Mouse (Mus musculus): ENCODE results near the gene Magea6. TPM values are rescaled to one million over a fixed set of nuclear protein-coding genes. Genes with fewer than 3 reads are reported as not detected.
"Not testable (repeated sequence)": the region's sequence is repeated elsewhere in the genome, so short reads cannot be mapped to it uniquely, and the experiment has no call there.

The Magea6 gene
- polyA plus RNA-seq (2012; rRNA removed) = not detected in 2 replicates
- polyA plus RNA-seq (2014; fragmentation: Nextera tagmentation; extraction: Ambion mirVana) = not detected in 2 replicates

DNA sequence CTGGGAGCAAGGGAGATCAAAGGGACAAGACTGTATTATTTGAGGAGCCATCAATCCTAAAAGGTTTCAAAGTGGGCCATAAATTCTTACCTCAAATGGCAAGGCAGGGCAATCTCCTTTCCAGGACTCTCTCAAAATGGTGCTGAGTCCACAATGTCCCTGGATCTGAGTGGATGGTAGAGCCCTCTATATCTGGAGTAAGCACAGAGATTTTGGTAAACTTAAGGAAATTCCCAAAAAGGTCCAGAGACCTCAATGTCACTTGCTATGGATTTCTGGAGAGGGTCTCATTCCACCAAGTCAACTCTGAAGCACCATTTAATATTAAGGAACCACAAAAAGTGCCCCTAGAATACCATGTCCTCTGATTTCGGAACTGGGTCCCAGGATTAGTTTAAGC is at the start of gene Magea6:
TSS of gene Magea6 (minus strand) at position 101 of the 400 bp plus-strand sequence.
- not testable (repeated sequence) for H3K27me3 ChIP-seq (ENCODE audit: control insufficient read depth, insufficient read depth, low read length); DNase-seq (ENCODE audit: low spot score); ATAC-seq (ENCODE audit: low FRiP score, low read depth); H3K36me3 ChIP-seq (ENCODE audit: control insufficient read depth, insufficient read depth, low read length); H3K9ac ChIP-seq (ENCODE audit: low read depth, low read length, severe bottlenecking); H3K27ac ChIP-seq (replicated peaks; ENCODE audit: low read depth, low read length); H3K9me3 ChIP-seq (ENCODE audit: control insufficient read depth, low read length); H3K4me1 ChIP-seq (ENCODE audit: control insufficient read depth, insufficient read depth, low read length); H3K4me3 ChIP-seq (replicated peaks; ENCODE audit: low read length); H3K4me2 ChIP-seq (replicated peaks; ENCODE audit: low read depth, low read length, severe bottlenecking)
- 42% methylated on average over 1 of the region's 1 CpGs for WGBS

DNA sequence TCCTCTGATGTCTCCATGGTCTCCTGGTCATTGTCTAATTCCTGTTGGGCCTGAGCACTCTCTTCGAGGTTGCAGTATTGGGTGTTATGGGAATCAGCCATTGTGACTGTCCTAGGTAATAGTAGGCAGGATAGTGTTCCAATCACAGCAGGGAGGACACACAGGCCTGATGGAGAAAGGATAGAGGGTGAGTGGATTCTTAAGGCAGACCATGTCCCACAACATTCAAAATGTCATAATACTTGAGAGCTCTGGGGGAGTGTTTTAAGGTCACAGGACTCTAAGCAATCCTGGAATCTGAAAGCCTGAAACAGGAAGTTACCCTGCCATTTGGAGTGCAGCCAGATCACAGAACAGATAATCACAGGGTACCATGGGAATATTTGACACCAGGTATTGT is 13.6 kb upstream of the Magea6 start, which contains the start of gene Magea3:
TSS of gene Magea3 (minus strand) at position 101 of the 400 bp plus-strand sequence.
- not testable (repeated sequence) for H3K4me2 ChIP-seq (replicated peaks; ENCODE audit: low read depth, low read length, severe bottlenecking); H3K4me1 ChIP-seq (ENCODE audit: control insufficient read depth, insufficient read depth, low read length); DNase-seq (ENCODE audit: low spot score); H3K36me3 ChIP-seq (ENCODE audit: control insufficient read depth, insufficient read depth, low read length); H3K27ac ChIP-seq (replicated peaks; ENCODE audit: low read depth, low read length); ATAC-seq (ENCODE audit: low FRiP score, low read depth); H3K4me3 ChIP-seq (replicated peaks; ENCODE audit: low read length); H3K9ac ChIP-seq (ENCODE audit: low read depth, low read length, severe bottlenecking); H3K9me3 ChIP-seq (ENCODE audit: control insufficient read depth, low read length); H3K27me3 ChIP-seq (ENCODE audit: control insufficient read depth, insufficient read depth, low read length)
- WGBS = 56% methylated on average over 1 of the region's 1 CpGs

DNA sequence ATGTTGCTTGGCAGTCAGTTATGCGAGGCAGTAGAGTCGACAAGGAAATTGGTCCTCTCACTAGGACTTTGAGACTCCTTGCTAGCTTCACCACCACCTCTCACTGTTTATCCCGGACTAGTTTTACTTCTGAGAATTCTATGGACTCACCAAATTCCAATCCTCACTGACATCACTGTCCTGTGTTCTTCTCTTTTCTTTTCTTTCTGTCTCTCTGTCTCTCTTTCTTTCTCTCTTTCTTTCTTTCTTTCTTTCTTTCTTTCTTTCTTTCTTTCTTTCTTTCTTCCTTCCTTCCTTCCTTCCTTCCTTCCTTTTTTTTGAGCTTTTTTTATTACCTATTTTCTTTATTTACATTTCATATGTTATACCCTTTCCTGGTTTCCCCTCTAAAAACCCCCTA is 45.6 kb downstream of the Magea6 start, which contains the start of gene Cldn34b1:
TSS of gene Cldn34b1 (minus strand) at position 101 of the 400 bp plus-strand sequence.
- not testable (repeated sequence) for H3K27ac ChIP-seq (replicated peaks; ENCODE audit: low read depth, low read length); H3K4me1 ChIP-seq (ENCODE audit: control insufficient read depth, insufficient read depth, low read length); DNase-seq (ENCODE audit: low spot score); H3K4me2 ChIP-seq (replicated peaks; ENCODE audit: low read depth, low read length, severe bottlenecking); H3K4me3 ChIP-seq (replicated peaks; ENCODE audit: low read length); H3K9ac ChIP-seq (ENCODE audit: low read depth, low read length, severe bottlenecking); H3K36me3 ChIP-seq (ENCODE audit: control insufficient read depth, insufficient read depth, low read length); ATAC-seq (ENCODE audit: low FRiP score, low read depth); H3K27me3 ChIP-seq (ENCODE audit: control insufficient read depth, insufficient read depth, low read length); H3K9me3 ChIP-seq (ENCODE audit: control insufficient read depth, low read length)
- WGBS = 83% methylated on average over 3 of the region's 3 CpGs

Other genes with a start within 250 kb of the Magea6 start
- gene Cldn34b1, start 45.7 kb downstream of the Magea6 start, polyA plus RNA-seq (2012; rRNA removed) = not detected in 2 replicates
- not detected in 2 replicates for gene Cldn34b1, start 45.7 kb downstream of the Magea6 start, polyA plus RNA-seq (2014; fragmentation: Nextera tagmentation; extraction: Ambion mirVana)
- not detected in 2 replicates for gene Magea3, start 13.5 kb upstream of the Magea6 start, polyA plus RNA-seq (2012; rRNA removed)
- not detected in 2 replicates for gene Magea3, start 13.5 kb upstream of the Magea6 start, polyA plus RNA-seq (2014; fragmentation: Nextera tagmentation; extraction: Ambion mirVana)
- gene Magea8, start 59.9 kb upstream of the Magea6 start, polyA plus RNA-seq (2012; rRNA removed) = not detected in 2 replicates
- not detected in 2 replicates for gene Magea8, start 59.9 kb upstream of the Magea6 start, polyA plus RNA-seq (2014; fragmentation: Nextera tagmentation; extraction: Ambion mirVana)
- gene Magea5, start 127.2 kb upstream of the Magea6 start, polyA plus RNA-seq (2012; rRNA removed) = not detected in 2 replicates
- not detected in 2 replicates for gene Magea5, start 127.2 kb upstream of the Magea6 start, polyA plus RNA-seq (2014; fragmentation: Nextera tagmentation; extraction: Ambion mirVana)
- gene Magea1, start 153.8 kb upstream of the Magea6 start, polyA plus RNA-seq (2012; rRNA removed) = not detected in 2 replicates
- not detected in 2 replicates for gene Magea1, start 153.8 kb upstream of the Magea6 start, polyA plus RNA-seq (2014; fragmentation: Nextera tagmentation; extraction: Ambion mirVana)
- not detected in 2 replicates for gene Magea2, start 157.7 kb upstream of the Magea6 start, polyA plus RNA-seq (2012; rRNA removed)
- gene Magea2, start 157.7 kb upstream of the Magea6 start, polyA plus RNA-seq (2014; fragmentation: Nextera tagmentation; extraction: Ambion mirVana) = not detected in 2 replicates
- gene Cldn34b2, start 192.4 kb upstream of the Magea6 start, polyA plus RNA-seq (2012; rRNA removed) = not detected in 2 replicates
- gene Cldn34b2, start 192.4 kb upstream of the Magea6 start, polyA plus RNA-seq (2014; fragmentation: Nextera tagmentation; extraction: Ambion mirVana) = not detected in 2 replicates